Mouse (Mus musculus) thymus, adult 2 months (tissue): ENCODE results near the gene Phgdh.

Source experiments
- CTCF ChIP-seq: fragments of 200-500 bp; IDR thresholded peaks from 2 replicates; pipeline ENCODE4 v1.5.1; 2012; ENCODE audit warnings: mild to moderate bottlenecking, control low read depth, low read length, moderate library complexity, borderline replicate concordance; ENCODE audit not compliant: control insufficient read depth, poor library complexity, insufficient read depth; ENCODE audit errors: extremely low read depth
- POLR2A ChIP-seq: fragments of 200-500 bp; IDR thresholded peaks from 2 replicates; pipeline ENCODE4 v1.6.1; 2012; ENCODE audit warnings: mild to moderate bottlenecking, low read length, control low read depth, moderate library complexity; ENCODE audit not compliant: control insufficient read depth, poor library complexity, insufficient read depth; ENCODE audit errors: extremely low read depth

DNA sequence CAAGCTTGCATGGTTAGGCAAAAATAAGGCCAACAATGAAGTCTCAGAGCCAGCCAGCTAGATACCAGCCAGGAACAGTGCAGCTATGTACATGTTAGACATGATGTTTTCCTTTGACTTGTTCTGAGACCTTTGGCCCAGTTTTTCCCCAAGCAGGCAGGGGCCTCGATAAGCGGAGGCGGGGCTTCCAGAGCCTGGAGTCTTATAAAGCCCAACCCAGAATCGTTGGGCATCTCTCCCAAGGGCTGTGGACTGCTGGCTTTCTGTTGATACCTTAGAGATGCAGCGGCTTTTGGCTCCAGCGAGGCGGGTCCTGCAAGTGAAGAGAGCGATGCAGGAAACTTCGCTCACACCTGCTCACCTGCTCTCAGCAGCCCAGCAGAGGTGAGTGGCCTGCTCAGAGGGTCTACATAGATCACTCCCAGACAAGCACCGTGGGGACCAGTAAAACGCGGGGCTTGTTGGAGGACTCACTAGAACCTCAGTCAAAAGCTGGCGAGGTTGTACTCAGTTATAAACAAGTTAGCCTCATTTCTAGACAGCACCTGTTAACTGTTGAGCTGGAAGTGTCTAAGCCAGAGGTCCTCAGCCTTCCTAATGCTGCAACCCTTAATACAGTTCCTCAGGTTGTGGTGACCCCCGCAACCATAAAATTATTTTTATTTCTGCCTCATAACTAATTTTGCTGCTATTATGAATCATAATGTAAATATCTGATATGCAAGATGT is 59.4 kb downstream of the Phgdh start, which contains the start of gene Hmgcs2:
- TF ChIP-seq POLR2A (no peak), CTCF (no peak)
